Mouse (Mus musculus): ENCODE data around the gene Ahnak. TPM values are rescaled to one million over a fixed set of nuclear protein-coding genes. Genes with fewer than 3 reads are reported as not detected.
"Not testable (repeated sequence)": the region's sequence is repeated elsewhere in the genome, so short reads cannot be mapped to it uniquely, and the experiment has no call there.

Ahnak gene
- polyA plus RNA-seq, 1 experiment from 2014 or later: 1.6 TPM

DNA sequence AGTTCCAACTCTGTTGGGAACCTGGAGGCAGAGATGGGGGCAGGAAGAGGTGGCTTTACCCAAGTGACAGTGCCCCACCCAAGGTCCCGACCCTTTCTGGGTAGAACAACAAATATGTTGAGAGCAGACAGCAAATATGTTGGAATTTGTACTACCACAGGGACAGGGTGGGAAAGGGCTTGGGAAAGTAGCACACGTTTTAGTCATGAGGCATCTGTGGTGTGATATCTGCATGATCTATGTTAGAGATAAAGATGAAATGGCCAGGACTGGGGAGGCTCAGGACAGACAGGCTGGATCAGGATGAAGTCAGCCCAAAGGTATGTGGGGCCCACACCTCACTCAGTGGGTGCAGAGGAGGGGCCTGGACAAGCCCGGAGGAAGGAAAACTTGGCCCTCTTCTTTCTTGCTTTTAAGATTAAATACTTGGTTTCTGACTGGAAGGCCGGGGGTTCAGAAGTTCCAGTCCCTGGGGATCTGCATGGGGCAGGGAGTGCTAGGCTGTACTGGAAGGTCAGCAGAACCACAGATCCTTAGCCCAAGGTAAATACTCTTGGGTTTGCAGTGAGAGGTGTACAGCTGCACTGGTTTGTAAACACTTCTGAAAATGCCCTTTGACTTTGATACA lies 117.8 kb downstream of the Ahnak start:
- no peak for DNase-seq
- WGBS (ENCODE audit: insufficient replicate concordance): 35% methylated on average over 4 of the region's 4 CpGs
- Histone ChIP-seq H3K4me2 (no peak overlapping the region), H3K27me3 (no peaks in the 10 kb centered on the region), H3K27ac (no peak overlapping the region), H3K4me3 (replicated peaks) (no peak overlapping the region), H3K9ac (no peak overlapping the region), H3K4me1 (replicated peaks) (peaks cover 15% of the 10 kb centered on the region; the same call in 1 of the 2 replicates), H3K9me3 (replicated peaks) (no peaks in the 10 kb centered on the region), H3K36me3 (no peaks in the 10 kb centered on the region)
- peak; percentile 40 for ATAC-seq (ENCODE audit: low read depth)

DNA sequence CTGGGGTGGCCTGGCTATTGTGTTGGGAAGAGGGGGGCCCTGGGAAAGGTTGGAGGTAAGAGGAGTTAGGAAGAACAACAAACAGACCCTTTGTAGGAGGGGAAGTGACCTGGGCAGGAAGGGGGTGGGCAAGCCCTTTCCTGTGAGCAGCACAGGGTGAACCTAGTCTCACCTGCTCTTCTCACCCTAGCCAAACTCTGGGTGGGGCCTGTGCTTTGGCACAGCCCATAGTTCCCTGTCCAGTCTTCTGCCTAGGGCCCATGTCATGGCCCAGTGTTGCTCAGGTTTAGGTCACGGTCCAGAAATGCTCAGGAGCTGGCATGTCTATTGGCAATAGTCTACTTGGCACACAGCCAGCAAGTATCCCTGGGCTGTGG lies 118.3 kb downstream of the Ahnak start:
- H3K27me3 ChIP-seq: no peaks in the 10 kb centered on the region
- H3K9me3 ChIP-seq (replicated peaks): no peaks in the 10 kb centered on the region
- WGBS (ENCODE audit: insufficient replicate concordance): 69% methylated on average over 1 of the region's 1 CpGs
- ATAC-seq (ENCODE audit: low read depth) (peak; percentile 43), DNase-seq (no peak)
- H3K27ac ChIP-seq: no peak overlapping the region
- no peaks in the 10 kb centered on the region for H3K36me3 ChIP-seq
- no peak overlapping the region for H3K9ac ChIP-seq
- H3K4me2 ChIP-seq: no peak overlapping the region
- H3K4me3 ChIP-seq (replicated peaks): no peak overlapping the region
- peaks cover 15% of the 10 kb centered on the region; the same call in 1 of the 2 replicates for H3K4me1 ChIP-seq (replicated peaks)

GRCm38 (mm10) chr19:9108536-9108935 lies 119.5 kb downstream of the Ahnak start:
- WGBS (ENCODE audit: insufficient replicate concordance): 82% methylated on average over 1 of the region's 1 CpGs
- peaks cover 11% of the 10 kb centered on the region for H3K36me3 ChIP-seq
- no peak overlapping the region for H3K4me2 ChIP-seq
- H3K27me3 ChIP-seq: no peaks in the 10 kb centered on the region
- H3K4me3 ChIP-seq (replicated peaks): no peak overlapping the region
- H3K27ac ChIP-seq: no peak overlapping the region
- H3K9ac ChIP-seq: no peak overlapping the region
- no peaks in the 10 kb centered on the region for H3K9me3 ChIP-seq (replicated peaks)
- ATAC-seq (ENCODE audit: low read depth) (no peak), DNase-seq (no peak)
- peaks cover 15% of the 10 kb centered on the region; the same call in 1 of the 2 replicates for H3K4me1 ChIP-seq (replicated peaks)

DNA sequence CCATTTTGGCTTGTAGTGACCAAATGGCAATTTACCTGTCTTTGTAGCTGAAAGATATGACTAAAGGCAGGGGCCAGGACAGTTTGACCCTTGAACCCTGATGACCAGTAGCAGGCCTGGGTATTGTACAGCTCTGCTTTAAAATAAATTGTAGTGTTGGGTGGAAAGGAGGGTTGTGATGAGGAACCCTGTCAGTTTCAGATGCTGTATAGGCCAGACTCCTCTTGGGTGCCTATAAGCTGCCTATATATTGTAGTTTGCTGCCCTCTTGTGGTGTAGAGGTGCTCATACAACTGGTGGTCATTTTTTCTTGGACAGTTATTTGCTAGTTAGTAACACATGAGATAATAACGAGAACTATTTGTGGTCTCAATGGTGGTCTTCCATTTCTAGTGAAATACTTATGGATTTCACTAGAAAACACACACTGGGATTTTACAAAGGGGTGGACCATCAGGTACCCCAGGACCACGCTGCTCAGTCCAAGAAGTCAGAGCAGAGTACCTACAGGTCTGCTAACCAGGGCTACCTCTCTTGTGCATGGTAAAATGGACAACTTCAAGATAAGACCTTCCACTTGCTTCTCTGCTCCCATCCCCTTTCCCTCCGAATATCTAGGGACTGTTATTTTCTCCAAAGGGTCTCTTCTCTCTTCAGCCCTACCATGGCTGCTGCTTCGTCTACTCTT lies 121.2 kb downstream of the Ahnak start:
- Histone ChIP-seq H3K4me2 (no peak overlapping the region), H3K27ac (no peak overlapping the region), H3K36me3 (peaks cover 16% of the 10 kb centered on the region), H3K4me3 (replicated peaks) (no peak overlapping the region), H3K9me3 (replicated peaks) (no peaks in the 10 kb centered on the region), H3K4me1 (replicated peaks) (peaks cover 15% of the 10 kb centered on the region; the same call in 1 of the 2 replicates), H3K9ac (no peak overlapping the region), H3K27me3 (no peaks in the 10 kb centered on the region)
- 46% methylated on average over 4 of the region's 4 CpGs for WGBS (ENCODE audit: insufficient replicate concordance)
- ATAC-seq (ENCODE audit: low read depth) (peak; percentile 64), DNase-seq (peak; percentile 20)

GRCm38 (mm10) chr19:9112043-9112442 lies 123.0 kb downstream of the Ahnak start:
- ATAC-seq (ENCODE audit: low read depth) (no peak), DNase-seq (no peak)
- H3K27ac ChIP-seq: no peak overlapping the region

GRCm38 (mm10) chr19:9116268-9116667 lies 127.2 kb downstream of the Ahnak start:
- no peaks in the 10 kb centered on the region for H3K4me1 ChIP-seq (replicated peaks)
- WGBS (ENCODE audit: insufficient replicate concordance): 52% methylated on average over 4 of the region's 4 CpGs
- H3K27ac ChIP-seq: no peak overlapping the region
- ATAC-seq (ENCODE audit: low read depth) (no peak), DNase-seq (no peak)
- H3K9ac ChIP-seq: no peak overlapping the region
- no peak overlapping the region for H3K4me2 ChIP-seq
- H3K27me3 ChIP-seq: no peaks in the 10 kb centered on the region
- peaks cover 24% of the 10 kb centered on the region for H3K36me3 ChIP-seq
- H3K9me3 ChIP-seq (replicated peaks): no peaks in the 10 kb centered on the region
- H3K4me3 ChIP-seq (replicated peaks): no peak overlapping the region

More at GRCm38 (mm10) chr19:9112043-9112442, 123.0 kb downstream of the Ahnak start:
- Histone ChIP-seq H3K4me2 (no peak overlapping the region), H3K4me1 (replicated peaks) (peaks cover 5% of the 10 kb centered on the region; the same call in 1 of the 2 replicates), H3K27me3 (no peaks in the 10 kb centered on the region), H3K9me3 (replicated peaks) (no peaks in the 10 kb centered on the region), H3K4me3 (replicated peaks) (no peak overlapping the region), H3K9ac (no peak overlapping the region), H3K36me3 (peaks cover 16% of the 10 kb centered on the region)
- 70% methylated on average over 8 of the region's 8 CpGs for WGBS (ENCODE audit: insufficient replicate concordance)

GRCm38 (mm10) chr19:9117275-9117674 lies 128.2 kb downstream of the Ahnak start:
- no peak overlapping the region for H3K4me2 ChIP-seq
- no peak overlapping the region for H3K4me3 ChIP-seq (replicated peaks)
- H3K36me3 ChIP-seq: peaks cover 24% of the 10 kb centered on the region
- no peak overlapping the region for H3K9ac ChIP-seq
- H3K27ac ChIP-seq: no peak overlapping the region
- H3K4me1 ChIP-seq (replicated peaks): no peaks in the 10 kb centered on the region
- ATAC-seq (ENCODE audit: low read depth): no peak
- H3K9me3 ChIP-seq (replicated peaks): no peaks in the 10 kb centered on the region
- no peaks in the 10 kb centered on the region for H3K27me3 ChIP-seq
- DNase-seq: no peak
- WGBS (ENCODE audit: insufficient replicate concordance): 85% methylated on average over 5 of the region's 5 CpGs

DNA sequence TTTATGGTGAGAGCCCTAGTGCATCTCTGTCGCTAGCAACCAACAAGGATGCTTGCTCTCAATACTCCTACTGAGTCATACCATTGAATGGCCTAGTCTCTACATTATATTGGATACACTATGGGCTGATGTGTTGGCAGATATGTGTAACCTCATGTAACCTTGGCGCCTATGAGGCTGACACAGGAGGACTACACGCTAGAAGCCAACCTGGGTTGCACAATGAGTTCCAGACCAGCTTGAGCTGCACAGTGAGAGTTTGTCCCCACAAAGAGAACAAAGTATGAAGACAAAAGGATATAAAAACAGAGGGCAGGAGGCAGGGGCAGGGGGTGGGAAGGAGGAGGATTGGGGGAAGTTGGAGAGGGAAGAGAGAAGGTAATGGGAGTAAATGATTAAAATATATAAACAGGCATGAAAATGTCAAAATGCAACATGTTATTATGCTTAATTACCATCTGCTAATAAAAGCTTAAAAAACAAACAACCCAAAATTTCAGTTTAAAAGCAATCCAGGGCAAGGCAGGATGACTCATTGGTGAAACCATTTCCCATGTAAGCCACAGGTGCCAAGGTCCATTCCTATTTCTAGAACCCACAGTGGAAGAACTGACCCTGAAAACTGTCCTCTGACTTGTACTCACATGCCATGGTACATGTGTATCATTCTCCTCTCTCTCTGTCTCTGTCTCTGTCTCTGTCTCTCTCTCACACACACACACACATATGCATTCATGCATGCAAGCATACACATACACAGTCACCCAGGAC lies 130.8 kb downstream of the Ahnak start:
- no peak overlapping the region for H3K4me3 ChIP-seq (replicated peaks)
- ATAC-seq (ENCODE audit: low read depth) (no peak), DNase-seq (no peak)
- peaks cover 7% of the 10 kb centered on the region; the same call in 1 of the 2 replicates for H3K36me3 ChIP-seq
- 81% methylated on average over 3 of the region's 3 CpGs for WGBS (ENCODE audit: insufficient replicate concordance)
- no peak overlapping the region for H3K9ac ChIP-seq
- H3K27me3 ChIP-seq: no peaks in the 10 kb centered on the region
- no peaks in the 10 kb centered on the region for H3K9me3 ChIP-seq (replicated peaks)
- no peak overlapping the region for H3K27ac ChIP-seq
- H3K4me1 ChIP-seq (replicated peaks): no peaks in the 10 kb centered on the region
- H3K4me2 ChIP-seq: no peak overlapping the region

- Histone ChIP-seq H3K27ac (no peak overlapping the region), H3K4me2 (no peak overlapping the region), H3K9me3 (replicated peaks) (no peaks in the 10 kb centered on the region), H3K9ac (no peak overlapping the region), H3K36me3 (peaks cover 14% of the 10 kb centered on the region; the same call in 1 of the 2 replicates), H3K4me3 (replicated peaks) (no peak overlapping the region), H3K4me1 (replicated peaks) (no peaks in the 10 kb centered on the region), H3K27me3 (no peaks in the 10 kb centered on the region)
- no peak for ATAC-seq (ENCODE audit: low read depth)
- WGBS (ENCODE audit: insufficient replicate concordance): 84% methylated on average over 1 of the region's 1 CpGs
- no peak for DNase-seq
Observed at GRCm38 (mm10) chr19:9122390-9122789, 133.3 kb downstream of the Ahnak start.

DNA sequence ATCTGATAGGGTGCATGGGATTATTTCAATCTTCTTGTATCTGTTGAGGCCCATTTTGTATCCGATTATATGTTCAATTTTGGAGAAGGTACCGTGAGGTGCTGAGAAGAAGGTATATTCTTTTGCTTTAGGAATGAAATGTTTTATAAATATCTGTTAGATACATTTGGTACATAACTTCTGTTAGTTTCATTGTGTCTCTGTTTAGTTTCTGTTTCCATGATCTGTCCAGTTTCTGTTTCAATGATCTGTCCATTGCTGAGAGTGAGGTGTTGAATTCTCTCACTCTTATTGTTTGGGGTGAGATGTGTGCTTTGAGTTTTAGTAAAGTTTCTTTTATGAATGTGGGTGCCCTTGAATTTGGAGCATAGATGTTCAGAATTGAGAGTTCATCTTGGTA lies 134.9 kb downstream of the Ahnak start:
- not testable (repeated sequence) for H3K36me3 ChIP-seq; ATAC-seq (ENCODE audit: low read depth); H3K4me1 ChIP-seq (replicated peaks); H3K27me3 ChIP-seq; H3K4me2 ChIP-seq; DNase-seq; H3K4me3 ChIP-seq (replicated peaks); H3K27ac ChIP-seq; H3K9ac ChIP-seq; H3K9me3 ChIP-seq (replicated peaks)
- 85% methylated on average over 2 of the region's 2 CpGs for WGBS (ENCODE audit: insufficient replicate concordance)

Data from liver, embryonic 13.5 days (tissue).